Mouse (Mus musculus): ENCODE data around the gene Kirrel3.

DNA sequence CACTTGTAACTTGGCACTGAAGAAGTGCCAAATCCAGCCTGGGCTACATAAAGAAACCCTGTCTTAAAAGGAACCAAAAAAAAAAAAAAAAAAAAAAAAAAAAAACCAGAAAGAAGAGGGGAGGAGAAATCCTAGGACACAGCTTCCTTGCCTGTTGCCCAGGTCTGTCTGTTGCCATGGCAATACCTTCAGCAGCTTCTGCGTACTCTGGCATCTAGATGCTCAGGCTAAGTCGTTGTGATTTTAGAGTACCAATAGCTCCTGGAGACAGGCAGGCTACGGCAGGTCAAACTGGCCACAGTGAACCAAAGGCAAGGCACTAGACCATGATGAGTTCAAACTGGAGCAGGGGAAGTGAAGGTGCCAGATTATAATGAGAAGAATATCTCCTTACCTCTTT is 568.0 kb downstream of the Kirrel3 start:
- no peak for TF ChIP-seq EP300 (IDR thresholded peaks at IDR 0.05)
- no peak for TF ChIP-seq CTCF (IDR thresholded peaks at IDR 0.05)

Measured in lung, postnatal 0 days (tissue).